Mouse (Mus musculus): ENCODE data around the gene 2010111I01Rik. TPM values are rescaled to one million over a fixed set of nuclear protein-coding genes. Genes with fewer than 3 reads are reported as not detected.

2010111I01Rik gene
- polyA plus RNA-seq, 1 experiment from 2014 or later = 134 TPM

GRCm38 (mm10) chr13:63270191-63270590 lies 305.5 kb downstream of the 2010111I01Rik start:
- Histone ChIP-seq H3K36me3 (ENCODE audit: control insufficient read depth, insufficient read depth, low read length) (no peaks in the 10 kb centered on the region), H3K4me2 (ENCODE audit: low read depth, severe bottlenecking) (no peak overlapping the region), H3K4me3 (ENCODE audit: low read depth, low read length) (no peak overlapping the region), H3K4me1 (ENCODE audit: control insufficient read depth, insufficient read depth, low read length) (peaks cover 41% of the 10 kb centered on the region), H3K27ac (replicated peaks; ENCODE audit: low read depth, low read length) (no peak overlapping the region), H3K9ac (ENCODE audit: low read length) (no peak overlapping the region), H3K9me3 (ENCODE audit: control insufficient read depth, low read length) (no peaks in the 10 kb centered on the region), H3K27me3 (ENCODE audit: control insufficient read depth, insufficient read depth, low read length) (no peaks in the 10 kb centered on the region)
- 38% methylated on average over 5 of the region's 5 CpGs for WGBS
- no peak for DNase-seq (ENCODE audit: low spot score)
- ATAC-seq (ENCODE audit: insufficient number of reproducible peaks, low FRiP score, low TSS enrichment, low read depth) = no peak

GRCm38 (mm10) chr13:63272017-63272601 lies 307.4 kb downstream of the 2010111I01Rik start:
- H3K9ac ChIP-seq (ENCODE audit: low read length) = peak overlapping the region; percentile 49
- H3K27ac ChIP-seq (replicated peaks; ENCODE audit: low read depth, low read length) = peak overlapping the region; percentile 61
- ATAC-seq (ENCODE audit: insufficient number of reproducible peaks, low FRiP score, low TSS enrichment, low read depth) (no peak; the same call in 1 of the 2 replicates), DNase-seq (ENCODE audit: low spot score) (no peak)
- H3K27me3 ChIP-seq (ENCODE audit: control insufficient read depth, insufficient read depth, low read length) = no peaks in the 10 kb centered on the region
- peaks cover 40% of the 10 kb centered on the region for H3K4me1 ChIP-seq (ENCODE audit: control insufficient read depth, insufficient read depth, low read length)
- no peaks in the 10 kb centered on the region for H3K9me3 ChIP-seq (ENCODE audit: control insufficient read depth, low read length)
- H3K36me3 ChIP-seq (ENCODE audit: control insufficient read depth, insufficient read depth, low read length) = no peaks in the 10 kb centered on the region
- 8% methylated on average over 16 of the region's 16 CpGs for WGBS
- H3K4me3 ChIP-seq (ENCODE audit: low read depth, low read length) = peak overlapping the region; percentile 32
- H3K4me2 ChIP-seq (ENCODE audit: low read depth, severe bottlenecking) = peak overlapping the region; percentile 57

- no peaks in the 10 kb centered on the region for H3K36me3 ChIP-seq (ENCODE audit: control insufficient read depth, insufficient read depth, low read length)
- peak overlapping the region; percentile 49 for H3K9ac ChIP-seq (ENCODE audit: low read length)
- H3K4me1 ChIP-seq (ENCODE audit: control insufficient read depth, insufficient read depth, low read length) = peaks cover 44% of the 10 kb centered on the region
- H3K27ac ChIP-seq (replicated peaks; ENCODE audit: low read depth, low read length) = peak overlapping the region; percentile 61
- H3K4me2 ChIP-seq (ENCODE audit: low read depth, severe bottlenecking) = peak overlapping the region; percentile 57
- DNase-seq (ENCODE audit: low spot score) = peak; percentile 70
- H3K9me3 ChIP-seq (ENCODE audit: control insufficient read depth, low read length) = no peaks in the 10 kb centered on the region
- no peaks in the 10 kb centered on the region for H3K27me3 ChIP-seq (ENCODE audit: control insufficient read depth, insufficient read depth, low read length)
- H3K4me3 ChIP-seq (ENCODE audit: low read depth, low read length) = peak overlapping the region; percentile 32
- 1% methylated on average over 27 of the region's 27 CpGs for WGBS
- ATAC-seq (ENCODE audit: insufficient number of reproducible peaks, low FRiP score, low TSS enrichment, low read depth) = peak; percentile 74
Observed at GRCm38 (mm10) chr13:63272602-63273229, 308.0 kb downstream of the 2010111I01Rik start.

- no peak for DNase-seq (ENCODE audit: low spot score)
- Histone ChIP-seq H3K4me1 (ENCODE audit: control insufficient read depth, insufficient read depth, low read length) (peaks cover 51% of the 10 kb centered on the region), H3K27me3 (ENCODE audit: control insufficient read depth, insufficient read depth, low read length) (no peaks in the 10 kb centered on the region), H3K9me3 (ENCODE audit: control insufficient read depth, low read length) (no peaks in the 10 kb centered on the region), H3K27ac (replicated peaks; ENCODE audit: low read depth, low read length) (0 out of 2 replicates have a peak overlapping the region, but pooled peaks have one; percentile 32), H3K4me3 (ENCODE audit: low read depth, low read length) (peak overlapping the region; percentile 9), H3K4me2 (ENCODE audit: low read depth, severe bottlenecking) (peak overlapping the region; percentile 22), H3K36me3 (ENCODE audit: control insufficient read depth, insufficient read depth, low read length) (no peaks in the 10 kb centered on the region), H3K9ac (ENCODE audit: low read length) (peak overlapping the region; percentile 8; the same call in 1 of the 2 replicates)
- ATAC-seq (ENCODE audit: insufficient number of reproducible peaks, low FRiP score, low TSS enrichment, low read depth) = no peak
- WGBS = 43% methylated on average over 2 of the region's 2 CpGs
Observed at GRCm38 (mm10) chr13:63273859-63274258, 309.2 kb downstream of the 2010111I01Rik start.

GRCm38 (mm10) chr13:63274488-63275166 lies 309.9 kb downstream of the 2010111I01Rik start:
- H3K9me3 ChIP-seq (ENCODE audit: control insufficient read depth, low read length) = no peaks in the 10 kb centered on the region
- peak overlapping the region; percentile 22 for H3K4me2 ChIP-seq (ENCODE audit: low read depth, severe bottlenecking)
- ATAC-seq (ENCODE audit: insufficient number of reproducible peaks, low FRiP score, low TSS enrichment, low read depth) (no peak), DNase-seq (ENCODE audit: low spot score) (no peak)
- H3K27me3 ChIP-seq (ENCODE audit: control insufficient read depth, insufficient read depth, low read length) = no peaks in the 10 kb centered on the region
- 69% methylated on average over 10 of the region's 10 CpGs for WGBS
- H3K4me1 ChIP-seq (ENCODE audit: control insufficient read depth, insufficient read depth, low read length) = peaks cover 57% of the 10 kb centered on the region
- H3K9ac ChIP-seq (ENCODE audit: low read length) = no peak overlapping the region
- H3K27ac ChIP-seq (replicated peaks; ENCODE audit: low read depth, low read length) = no peak overlapping the region
- no peaks in the 10 kb centered on the region for H3K36me3 ChIP-seq (ENCODE audit: control insufficient read depth, insufficient read depth, low read length)
- H3K4me3 ChIP-seq (ENCODE audit: low read depth, low read length) = peak overlapping the region; percentile 9; the same call in 1 of the 2 replicates

- Histone ChIP-seq H3K4me2 (ENCODE audit: low read depth, severe bottlenecking) (no peak overlapping the region), H3K36me3 (ENCODE audit: control insufficient read depth, insufficient read depth, low read length) (no peaks in the 10 kb centered on the region), H3K27ac (replicated peaks; ENCODE audit: low read depth, low read length) (no peak overlapping the region), H3K4me1 (ENCODE audit: control insufficient read depth, insufficient read depth, low read length) (peaks cover 60% of the 10 kb centered on the region), H3K9me3 (ENCODE audit: control insufficient read depth, low read length) (no peaks in the 10 kb centered on the region), H3K9ac (ENCODE audit: low read length) (no peak overlapping the region), H3K27me3 (ENCODE audit: control insufficient read depth, insufficient read depth, low read length) (no peaks in the 10 kb centered on the region), H3K4me3 (ENCODE audit: low read depth, low read length) (no peak overlapping the region)
- ATAC-seq (ENCODE audit: insufficient number of reproducible peaks, low FRiP score, low TSS enrichment, low read depth) = no peak
- WGBS = 88% methylated on average over 4 of the region's 4 CpGs
- no peak for DNase-seq (ENCODE audit: low spot score)
Observed at GRCm38 (mm10) chr13:63276389-63276788, 311.7 kb downstream of the 2010111I01Rik start.

- Histone ChIP-seq H3K4me2 (ENCODE audit: low read depth, severe bottlenecking) (no peak overlapping the region), H3K27me3 (ENCODE audit: control insufficient read depth, insufficient read depth, low read length) (no peaks in the 10 kb centered on the region), H3K9ac (ENCODE audit: low read length) (no peak overlapping the region), H3K4me1 (ENCODE audit: control insufficient read depth, insufficient read depth, low read length) (peaks cover 64% of the 10 kb centered on the region), H3K36me3 (ENCODE audit: control insufficient read depth, insufficient read depth, low read length) (no peaks in the 10 kb centered on the region; the same call in 1 of the 2 replicates), H3K27ac (replicated peaks; ENCODE audit: low read depth, low read length) (no peak overlapping the region), H3K9me3 (ENCODE audit: control insufficient read depth, low read length) (no peaks in the 10 kb centered on the region), H3K4me3 (ENCODE audit: low read depth, low read length) (no peak overlapping the region)
- 49% methylated on average over 5 of the region's 5 CpGs for WGBS
- no peak for DNase-seq (ENCODE audit: low spot score)
- ATAC-seq (ENCODE audit: insufficient number of reproducible peaks, low FRiP score, low TSS enrichment, low read depth) = no peak
Observed at GRCm38 (mm10) chr13:63277316-63277715, 312.6 kb downstream of the 2010111I01Rik start.

- 36% methylated on average over 5 of the region's 5 CpGs for WGBS
- no peak overlapping the region for H3K9ac ChIP-seq (ENCODE audit: low read length)
Observed at GRCm38 (mm10) chr13:63278141-63278631, 313.5 kb downstream of the 2010111I01Rik start.

More at GRCm38 (mm10) chr13:63278141-63278631, 313.5 kb downstream of the 2010111I01Rik start:
- Histone ChIP-seq H3K4me3 (ENCODE audit: low read depth, low read length) (no peak overlapping the region), H3K4me1 (ENCODE audit: control insufficient read depth, insufficient read depth, low read length) (peaks cover 62% of the 10 kb centered on the region), H3K9me3 (ENCODE audit: control insufficient read depth, low read length) (no peaks in the 10 kb centered on the region), H3K4me2 (ENCODE audit: low read depth, severe bottlenecking) (peak overlapping the region; percentile 34; the same call in 1 of the 2 replicates), H3K27ac (replicated peaks; ENCODE audit: low read depth, low read length) (peak overlapping the region; percentile 68), H3K27me3 (ENCODE audit: control insufficient read depth, insufficient read depth, low read length) (no peaks in the 10 kb centered on the region), H3K36me3 (ENCODE audit: control insufficient read depth, insufficient read depth, low read length) (no peaks in the 10 kb centered on the region; the same call in 1 of the 2 replicates)
- ATAC-seq (ENCODE audit: insufficient number of reproducible peaks, low FRiP score, low TSS enrichment, low read depth) = no peak
- no peak for DNase-seq (ENCODE audit: low spot score)

Data from limb, embryonic 11.5 days (tissue).